Mouse (Mus musculus): ENCODE measurements around the gene Serpina12. TPM values are rescaled to one million over a fixed set of nuclear protein-coding genes. Genes with fewer than 3 reads are reported as not detected.

Gene Serpina12
- polyA plus RNA-seq, 1 experiment from 2014 or later = not detected

GRCm38 (mm10) chr12:103995292-103996072 is 48.8 kb downstream of the Serpina12 start:
- Histone ChIP-seq H3K4me1 (ENCODE audit: insufficient read depth, low read length) (no peaks in the 10 kb centered on the region), H3K9me3 (ENCODE audit: low read length) (no peaks in the 10 kb centered on the region), H3K27ac (ENCODE audit: low read length) (no peak overlapping the region), H3K4me3 (ENCODE audit: low read length) (no peak overlapping the region), H3K27me3 (ENCODE audit: insufficient read depth, low read length) (0 out of 2 replicates have a peak, but pooled peaks cover 4% of the 10 kb centered on the region), H3K4me2 (replicated peaks; ENCODE audit: low read depth, low read length) (no peak overlapping the region), H3K36me3 (ENCODE audit: insufficient read depth, low read length) (no peaks in the 10 kb centered on the region), H3K9ac (replicated peaks; ENCODE audit: low read length) (no peak overlapping the region)
- ATAC-seq (ENCODE audit: low FRiP score, low TSS enrichment) = no peak
- 30% methylated on average over 5 of the region's 5 CpGs for WGBS

GRCm38 (mm10) chr12:103992945-103993344 is 51.3 kb downstream of the Serpina12 start:
- 77% methylated on average over 7 of the region's 7 CpGs for WGBS
- H3K36me3 ChIP-seq (ENCODE audit: insufficient read depth, low read length) = no peaks in the 10 kb centered on the region

GRCm38 (mm10) chr12:103989857-103990256 is 54.4 kb downstream of the Serpina12 start, which contains the start of gene Serpina11:
Gene Serpina11 (minus strand): TSS chr12:103989957.
- H3K4me2 ChIP-seq (replicated peaks; ENCODE audit: low read depth, low read length) = no peak within 1 kb of the TSS
- no peak within 1 kb of the TSS for H3K27ac ChIP-seq (ENCODE audit: low read length)
- H3K4me3 ChIP-seq (ENCODE audit: low read length) = no peak within 1 kb of the TSS
- no peak for ATAC-seq (ENCODE audit: low FRiP score, low TSS enrichment)
- 92% methylated on average over 6 of the region's 6 CpGs for WGBS
- no peak within 1 kb of the TSS for H3K9ac ChIP-seq (replicated peaks; ENCODE audit: low read length)
- H3K4me1 ChIP-seq (ENCODE audit: insufficient read depth, low read length) = no peaks in the 10 kb centered on the region
- H3K9me3 ChIP-seq (ENCODE audit: low read length) = no peaks in the 10 kb centered on the region
- H3K27me3 ChIP-seq (ENCODE audit: insufficient read depth, low read length) = 0 out of 2 replicates have a peak, but pooled peaks cover 4% of the 10 kb centered on the region
- H3K36me3 ChIP-seq (ENCODE audit: insufficient read depth, low read length) = no peaks in the 10 kb centered on the region

More at GRCm38 (mm10) chr12:103992945-103993344, 51.3 kb downstream of the Serpina12 start:
- Histone ChIP-seq H3K4me3 (ENCODE audit: low read length) (no peak overlapping the region), H3K27ac (ENCODE audit: low read length) (no peak overlapping the region), H3K4me1 (ENCODE audit: insufficient read depth, low read length) (no peaks in the 10 kb centered on the region), H3K4me2 (replicated peaks; ENCODE audit: low read depth, low read length) (no peak overlapping the region), H3K9me3 (ENCODE audit: low read length) (no peaks in the 10 kb centered on the region), H3K9ac (replicated peaks; ENCODE audit: low read length) (no peak overlapping the region), H3K27me3 (ENCODE audit: insufficient read depth, low read length) (0 out of 2 replicates have a peak, but pooled peaks cover 4% of the 10 kb centered on the region)
- no peak for ATAC-seq (ENCODE audit: low FRiP score, low TSS enrichment)

- no peak overlapping the region for H3K9ac ChIP-seq (replicated peaks; ENCODE audit: low read length)
- no peak overlapping the region for H3K4me2 ChIP-seq (replicated peaks; ENCODE audit: low read depth, low read length)
- H3K4me3 ChIP-seq (ENCODE audit: low read length) = no peak overlapping the region
- 51% methylated on average over 2 of the region's 2 CpGs for WGBS
- H3K36me3 ChIP-seq (ENCODE audit: insufficient read depth, low read length) = no peaks in the 10 kb centered on the region
- H3K27ac ChIP-seq (ENCODE audit: low read length) = no peak overlapping the region
- H3K9me3 ChIP-seq (ENCODE audit: low read length) = no peaks in the 10 kb centered on the region
- no peak for ATAC-seq (ENCODE audit: low FRiP score, low TSS enrichment)
- no peaks in the 10 kb centered on the region for H3K4me1 ChIP-seq (ENCODE audit: insufficient read depth, low read length)
- H3K27me3 ChIP-seq (ENCODE audit: insufficient read depth, low read length) = 0 out of 2 replicates have a peak, but pooled peaks cover 1% of the 10 kb centered on the region
Measured at GRCm38 (mm10) chr12:103989514-103989767, 54.8 kb downstream of the Serpina12 start.

- Histone ChIP-seq H3K4me3 (ENCODE audit: low read length) (no peak overlapping the region), H3K9me3 (ENCODE audit: low read length) (no peaks in the 10 kb centered on the region), H3K27ac (ENCODE audit: low read length) (no peak overlapping the region), H3K9ac (replicated peaks; ENCODE audit: low read length) (no peak overlapping the region), H3K4me1 (ENCODE audit: insufficient read depth, low read length) (no peaks in the 10 kb centered on the region), H3K36me3 (ENCODE audit: insufficient read depth, low read length) (no peaks in the 10 kb centered on the region), H3K4me2 (replicated peaks; ENCODE audit: low read depth, low read length) (no peak overlapping the region), H3K27me3 (ENCODE audit: insufficient read depth, low read length) (no peaks in the 10 kb centered on the region)
- 44% methylated on average over 14 of the region's 14 CpGs for WGBS
- ATAC-seq (ENCODE audit: low FRiP score, low TSS enrichment) = no peak
Measured at GRCm38 (mm10) chr12:103988754-103989513, 55.3 kb downstream of the Serpina12 start.

- Histone ChIP-seq H3K4me3 (ENCODE audit: low read length) (no peak overlapping the region), H3K27me3 (ENCODE audit: insufficient read depth, low read length) (no peaks in the 10 kb centered on the region), H3K4me1 (ENCODE audit: insufficient read depth, low read length) (no peaks in the 10 kb centered on the region), H3K4me2 (replicated peaks; ENCODE audit: low read depth, low read length) (no peak overlapping the region), H3K9me3 (ENCODE audit: low read length) (no peaks in the 10 kb centered on the region), H3K27ac (ENCODE audit: low read length) (no peak overlapping the region), H3K36me3 (ENCODE audit: insufficient read depth, low read length) (no peaks in the 10 kb centered on the region), H3K9ac (replicated peaks; ENCODE audit: low read length) (no peak overlapping the region)
- 65% methylated on average over 5 of the region's 5 CpGs for WGBS
- ATAC-seq (ENCODE audit: low FRiP score, low TSS enrichment) = no peak
Measured at GRCm38 (mm10) chr12:103985868-103986267, 58.4 kb downstream of the Serpina12 start.

- no peak overlapping the region for H3K27ac ChIP-seq (ENCODE audit: low read length)
- H3K4me1 ChIP-seq (ENCODE audit: insufficient read depth, low read length) = no peaks in the 10 kb centered on the region
- H3K27me3 ChIP-seq (ENCODE audit: insufficient read depth, low read length) = no peaks in the 10 kb centered on the region
- no peak overlapping the region for H3K4me2 ChIP-seq (replicated peaks; ENCODE audit: low read depth, low read length)
- no peak overlapping the region for H3K9ac ChIP-seq (replicated peaks; ENCODE audit: low read length)
- no peaks in the 10 kb centered on the region for H3K36me3 ChIP-seq (ENCODE audit: insufficient read depth, low read length)
- no peaks in the 10 kb centered on the region for H3K9me3 ChIP-seq (ENCODE audit: low read length)
- WGBS = 59% methylated on average over 4 of the region's 4 CpGs
- no peak for ATAC-seq (ENCODE audit: low FRiP score, low TSS enrichment)
- H3K4me3 ChIP-seq (ENCODE audit: low read length) = no peak overlapping the region
Measured at GRCm38 (mm10) chr12:103984935-103985334, 59.3 kb downstream of the Serpina12 start.

- WGBS = 70% methylated on average over 7 of the region's 7 CpGs
Measured at GRCm38 (mm10) chr12:103981646-103982360, 62.4 kb downstream of the Serpina12 start.

More at GRCm38 (mm10) chr12:103981646-103982360, 62.4 kb downstream of the Serpina12 start:
- Histone ChIP-seq H3K4me1 (ENCODE audit: insufficient read depth, low read length) (no peaks in the 10 kb centered on the region), H3K9me3 (ENCODE audit: low read length) (no peaks in the 10 kb centered on the region), H3K4me3 (ENCODE audit: low read length) (no peak overlapping the region), H3K36me3 (ENCODE audit: insufficient read depth, low read length) (no peaks in the 10 kb centered on the region), H3K27ac (ENCODE audit: low read length) (no peak overlapping the region), H3K9ac (replicated peaks; ENCODE audit: low read length) (no peak overlapping the region), H3K27me3 (ENCODE audit: insufficient read depth, low read length) (no peaks in the 10 kb centered on the region), H3K4me2 (replicated peaks; ENCODE audit: low read depth, low read length) (no peak overlapping the region)
- ATAC-seq (ENCODE audit: low FRiP score, low TSS enrichment) = no peak

Measured in kidney, embryonic 16.5 days (tissue).